Mouse (Mus musculus) megakaryocyte, embryonic 14.5 days (primary cell): ENCODE measurements at regions not wholly inside any gene's neighbourhood (a gene's known extent, or its start where the extent isn't known, plus 50 kb on each side); places are given as distances from the start of the nearest gene placed in this dataset.

ENCODE experiments used
- FLI1 ChIP-seq: IDR thresholded peaks from 2 replicates; pipeline ENCODE4 v1.6.1; 2012; ENCODE audit warnings: low read length, inconsistent platforms, mixed read lengths
- GATA1 ChIP-seq: IDR thresholded peaks from 3 replicates; pipeline ENCODE4 v1.6.1; 2012; ENCODE audit warnings: mixed read lengths, low read length, inconsistent platforms, borderline replicate concordance

- TF ChIP-seq GATA1: no peak
- no peak for TF ChIP-seq FLI1
These were observed 264.4 kb upstream of the Adcy2 start for GRCm38 (mm10) chr13:69263722-69264121.
